Mouse (Mus musculus): ENCODE measurements around the gene Kat2b.
"Not testable (repeated sequence)": the region's sequence is repeated elsewhere in the genome, so short reads cannot be mapped to it uniquely, and the experiment has no call there.

Kat2b gene

GRCm38 (mm10) chr17:53568734-53569386 lies 2.2 kb downstream of the Kat2b start:
- in situ Hi-C loops (cut with MboI, MseI), result no loop called here

GRCm38 (mm10) chr17:53569829-53570228 lies 3.2 kb downstream of the Kat2b start:
- in situ Hi-C loops (cut with MboI, MseI), result no loop called here

GRCm38 (mm10) chr17:53570361-53570875 lies 3.8 kb downstream of the Kat2b start:
- in situ Hi-C loops (cut with MboI, MseI), result no loop called here

GRCm38 (mm10) chr17:53570932-53571331 lies 4.3 kb downstream of the Kat2b start:
- in situ Hi-C loops (cut with MboI, MseI), result not testable (repeated sequence)

GRCm38 (mm10) chr17:53573019-53573556 lies 6.4 kb downstream of the Kat2b start:
- in situ Hi-C loops (cut with MboI, MseI), result no loop called here

- in situ Hi-C loops (cut with MboI, MseI), result no loop called here
Measured at GRCm38 (mm10) chr17:53577151-53577550, 10.5 kb downstream of the Kat2b start.

GRCm38 (mm10) chr17:53577754-53578153 lies 11.1 kb downstream of the Kat2b start:
- in situ Hi-C loops (cut with MboI, MseI), result no loop called here

- in situ Hi-C loops (cut with MboI, MseI), result no loop called here
Measured at GRCm38 (mm10) chr17:53578249-53578648, 11.6 kb downstream of the Kat2b start.

GRCm38 (mm10) chr17:53578776-53579175 lies 12.1 kb downstream of the Kat2b start:
- in situ Hi-C loops (cut with MboI, MseI), result no loop called here

GRCm38 (mm10) chr17:53579612-53580011 lies 13.0 kb downstream of the Kat2b start:
- in situ Hi-C loops (cut with MboI, MseI), result no loop called here

GRCm38 (mm10) chr17:53580237-53580636 lies 13.6 kb downstream of the Kat2b start:
- in situ Hi-C loops (cut with MboI, MseI), result no loop called here

GRCm38 (mm10) chr17:53582026-53582585 lies 15.4 kb downstream of the Kat2b start:
- in situ Hi-C loops (cut with MboI, MseI), result no loop called here

- in situ Hi-C loops (cut with MboI, MseI), result no loop called here
Measured at GRCm38 (mm10) chr17:53582805-53583204, 16.1 kb downstream of the Kat2b start.

GRCm38 (mm10) chr17:53583846-53584579 lies 17.4 kb downstream of the Kat2b start:
- in situ Hi-C loops (cut with MboI, MseI), result no loop called here

GRCm38 (mm10) chr17:53587074-53587851 lies 20.6 kb downstream of the Kat2b start:
- in situ Hi-C loops (cut with MboI, MseI), result no loop called here

GRCm38 (mm10) chr17:53588097-53588855 lies 21.6 kb downstream of the Kat2b start:
- in situ Hi-C loops (cut with MboI, MseI), result no loop called here

GRCm38 (mm10) chr17:53590110-53590509 lies 23.4 kb downstream of the Kat2b start:
- in situ Hi-C loops (cut with MboI, MseI), result no loop called here

GRCm38 (mm10) chr17:53591910-53592309 lies 25.2 kb downstream of the Kat2b start:
- in situ Hi-C loops (cut with MboI, MseI), result no loop called here

GRCm38 (mm10) chr17:53594590-53594989 lies 27.9 kb downstream of the Kat2b start:
- in situ Hi-C loops (cut with MboI, MseI), result no loop called here

GRCm38 (mm10) chr17:53595527-53595926 lies 28.9 kb downstream of the Kat2b start:
- in situ Hi-C loops (cut with MboI, MseI), result loop anchor here (5.0 kb wide), 1 partner anchor 33 kb away; no protein-coding TSS in a partner anchor

Measured in T-helper 1 cell (primary cell).